Mouse (Mus musculus): ENCODE measurements around the gene Tmem189. TPM values are rescaled to one million over a fixed set of nuclear protein-coding genes. Genes with fewer than 3 reads are reported as not detected.

The Tmem189 gene
- total and polyA plus RNA-seq, 3 experiments: 21.7 to 46.5 TPM; not detected in 1

DNA sequence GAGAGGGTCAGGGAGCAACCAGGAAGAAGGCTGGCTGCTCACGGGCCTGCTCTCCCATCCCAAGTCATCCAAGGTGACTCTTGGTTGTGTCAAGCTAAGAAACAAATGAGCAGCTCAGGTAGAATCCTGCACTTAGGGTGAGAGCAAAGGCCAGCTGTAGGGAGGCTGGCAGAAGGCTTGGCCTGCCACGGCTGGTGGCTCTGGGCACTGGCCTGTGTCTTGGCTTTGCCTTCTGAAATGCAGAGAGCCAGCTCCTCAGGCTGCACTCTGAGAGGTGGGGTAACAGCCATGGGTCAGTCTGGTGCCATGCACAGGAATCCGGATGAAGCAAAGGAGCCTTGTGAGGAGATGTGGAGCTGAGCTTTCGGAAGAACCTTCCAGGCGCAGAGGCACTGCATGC is 21.2 kb downstream of the Tmem189 start:
- Histone ChIP-seq H3K79me2 (ENCODE audit: control insufficient read depth, insufficient read depth, low read length, poor library complexity) (no peaks in the 10 kb centered on the region), H3K4me1 (ENCODE audit: control insufficient read depth in 1 of 2, insufficient read depth in 2 of 2, low read length in 2 of 2) (peaks cover 0 to 3% of the 10 kb centered on the region in 2 experiments; a peak in 2 of 4 replicates), H3K27me3 (ENCODE audit: control insufficient read depth in 1 of 2, insufficient read depth in 2 of 2, low read length in 2 of 2) (peaks cover 0 to 1% of the 10 kb centered on the region in 2 experiments; a peak in 1 of 4 replicates), H3K4me3 (ENCODE audit: control insufficient read depth in 1 of 2, insufficient read depth in 1 of 2, low read depth in 2 of 2, low read length in 2 of 2) (no peak overlapping the region), H3K9me3 (replicated peaks; ENCODE audit: insufficient read depth, low read length) (no peaks in the 10 kb centered on the region), H3K27ac (ENCODE audit: control insufficient read depth, low read depth, low read length) (no peak overlapping the region), H3K9ac (ENCODE audit: control insufficient read depth, low read depth, low read length, poor library complexity, severe bottlenecking) (no peak overlapping the region), H3K36me3 (ENCODE audit: control insufficient read depth in 1 of 2, insufficient read depth in 2 of 2, low read length in 2 of 2) (no peaks in the 10 kb centered on the region; a peak in 1 of 4 replicates)
- no peak for DNase-seq (ENCODE audit: low read depth, low spot score)
- TF ChIP-seq NELFE (IDR thresholded peaks at IDR 0.05; ENCODE audit: low read depth, low read length) (no peak), E2F4 (IDR thresholded peaks at IDR 0.05; ENCODE audit: borderline replicate concordance, low read depth, low read length) (no peak), TAL1 (IDR thresholded peaks at IDR 0.05; ENCODE audit: low read length) (no peak), MXI1 (IDR thresholded peaks at IDR 0.05; ENCODE audit: low read depth, low read length) (no peak), KAT2A (conservative IDR thresholded peaks at IDR 0.05; ENCODE audit: low read depth, low read length) (no peak), MAX (IDR thresholded peaks at IDR 0.05; ENCODE audit: low read length) (no peak), TBP (IDR thresholded peaks at IDR 0.05; ENCODE audit: low read depth, low read length) (no peak), UBTF (IDR thresholded peaks at IDR 0.05; ENCODE audit: borderline replicate concordance, insufficient read depth, low read depth, low read length) (no peak), SMC3 (IDR thresholded peaks at IDR 0.05; ENCODE audit: low read depth, low read length) (no peak), CHD1 (IDR thresholded peaks at IDR 0.05; ENCODE audit: low read depth, low read length) (no peak), MYC (IDR thresholded peaks at IDR 0.05; ENCODE audit: low read depth, low read length) (no peak), CTCF (IDR thresholded peaks at IDR 0.05 in 2 of 3, conservative IDR thresholded peaks at IDR 0.05 in 1 of 3; ENCODE audit: control insufficient read depth in 1 of 3, insufficient read depth in 1 of 3, low read depth in 2 of 3, low read length in 3 of 3, poor library complexity in 1 of 3, severe bottlenecking in 1 of 3) (no peak), SIN3A (IDR thresholded peaks at IDR 0.05; ENCODE audit: low read length) (no peak), RCOR1 (IDR thresholded peaks at IDR 0.05; ENCODE audit: low read depth, low read length) (no peak), JUND (IDR thresholded peaks at IDR 0.05; ENCODE audit: low read depth, low read length) (no peak)

DNA sequence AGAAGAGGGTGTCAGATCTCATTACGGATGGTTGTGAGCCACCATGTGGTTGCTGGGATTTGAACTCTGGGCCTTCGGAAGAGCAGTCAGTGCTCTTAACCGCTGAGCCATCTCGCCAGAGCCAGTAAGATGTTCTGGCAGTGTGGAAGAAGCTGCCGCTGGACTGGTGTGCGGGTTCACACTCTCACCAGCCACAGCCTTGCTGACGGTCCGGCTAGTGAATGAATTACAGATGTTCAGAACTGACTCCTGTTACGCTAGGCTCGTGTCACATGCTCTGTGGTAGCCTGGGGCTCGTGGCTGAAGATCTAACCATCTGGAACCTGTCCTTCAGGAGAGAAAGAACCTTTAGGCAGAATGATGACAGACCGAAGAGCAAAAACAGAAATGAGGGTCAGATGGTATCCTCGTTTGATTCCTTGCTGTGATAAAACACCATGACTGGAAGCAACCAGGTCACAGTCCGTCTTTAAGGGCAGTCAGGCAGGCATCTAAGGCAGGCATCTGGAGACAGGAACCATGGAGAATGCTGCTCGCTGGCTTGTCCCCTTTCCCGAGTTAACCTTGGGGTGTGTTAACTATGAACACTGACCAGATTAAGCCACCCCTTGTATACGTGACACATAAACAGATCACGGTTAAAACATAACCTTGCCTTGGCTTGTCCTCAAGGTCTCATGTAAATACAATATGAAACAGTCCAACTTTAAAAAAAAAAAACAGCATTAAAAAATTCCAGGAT is 23.5 kb downstream of the Tmem189 start:
- H3K79me2 ChIP-seq (ENCODE audit: control insufficient read depth, insufficient read depth, low read length, poor library complexity): peaks cover 1% of the 10 kb centered on the region
- peaks cover 0 to 1% of the 10 kb centered on the region in 2 experiments; a peak in 1 of 4 replicates for H3K27me3 ChIP-seq (ENCODE audit: control insufficient read depth in 1 of 2, insufficient read depth in 2 of 2, low read length in 2 of 2)
- no peaks in the 10 kb centered on the region for H3K9me3 ChIP-seq (replicated peaks; ENCODE audit: insufficient read depth, low read length)
- TF ChIP-seq TCF12 (IDR thresholded peaks at IDR 0.05; ENCODE audit: low read depth, low read length): no peak
- no peak for TF ChIP-seq BHLHE40 (IDR thresholded peaks at IDR 0.05; ENCODE audit: borderline replicate concordance, low read depth, low read length)
- no peak for TF ChIP-seq GABPA (IDR thresholded peaks at IDR 0.05; ENCODE audit: low read depth, low read length)
- no peak for TF ChIP-seq MAZ (IDR thresholded peaks at IDR 0.05; ENCODE audit: low read depth, low read length)
- no peak for TF ChIP-seq ZC3H11A (IDR thresholded peaks at IDR 0.05; ENCODE audit: low read depth, low read length)
- no peak for TF ChIP-seq POLR2A (IDR thresholded peaks at IDR 0.05; ENCODE audit: control insufficient read depth in 1 of 2, insufficient read depth in 1 of 2, low read depth in 1 of 2, low read length in 2 of 2, poor library complexity in 1 of 2)
- TF ChIP-seq ETS1 (IDR thresholded peaks at IDR 0.05; ENCODE audit: low read depth, low read length): no peak
- TF ChIP-seq MYC (IDR thresholded peaks at IDR 0.05; ENCODE audit: low read depth, low read length): no peak
- no peak for TF ChIP-seq NELFE (IDR thresholded peaks at IDR 0.05; ENCODE audit: low read depth, low read length)
- no peak for TF ChIP-seq POLR2AphosphoS5 (IDR thresholded peaks at IDR 0.05; ENCODE audit: borderline replicate concordance, low read depth, low read length)
- TF ChIP-seq ZKSCAN1 (IDR thresholded peaks at IDR 0.05; ENCODE audit: low read depth, low read length): no peak
- TF ChIP-seq MYB (IDR thresholded peaks at IDR 0.05; ENCODE audit: low read depth, low read length): no peak
- TF ChIP-seq TBP (IDR thresholded peaks at IDR 0.05; ENCODE audit: low read depth, low read length): no peak
- TF ChIP-seq ZMIZ1 (IDR thresholded peaks at IDR 0.05; ENCODE audit: low read depth, low read length): no peak
- no peak for TF ChIP-seq MXI1 (IDR thresholded peaks at IDR 0.05; ENCODE audit: low read depth, low read length)
- TF ChIP-seq RCOR1 (IDR thresholded peaks at IDR 0.05; ENCODE audit: low read depth, low read length): no peak
- TF ChIP-seq MAX (IDR thresholded peaks at IDR 0.05; ENCODE audit: low read length): no peak
- no peak for TF ChIP-seq E2F4 (IDR thresholded peaks at IDR 0.05; ENCODE audit: borderline replicate concordance, low read depth, low read length)
- no peak for TF ChIP-seq HCFC1 (IDR thresholded peaks at IDR 0.05; ENCODE audit: low read depth, low read length)
- TF ChIP-seq NRF1 (IDR thresholded peaks at IDR 0.05; ENCODE audit: insufficient read depth, low read depth, low read length, poor library complexity, severe bottlenecking): no peak
- H3K4me3 ChIP-seq (ENCODE audit: control insufficient read depth in 1 of 2, insufficient read depth in 1 of 2, low read depth in 2 of 2, low read length in 2 of 2): no peak overlapping the region
- no peak for DNase-seq (ENCODE audit: low read depth, low spot score)
- no peaks in the 10 kb centered on the region for H3K36me3 ChIP-seq (ENCODE audit: control insufficient read depth in 1 of 2, insufficient read depth in 2 of 2, low read length in 2 of 2)
- no peak overlapping the region for H3K27ac ChIP-seq (ENCODE audit: control insufficient read depth, low read depth, low read length)
- peaks cover 0 to 6% of the 10 kb centered on the region in 2 experiments; a peak in 3 of 4 replicates for H3K4me1 ChIP-seq (ENCODE audit: control insufficient read depth in 1 of 2, insufficient read depth in 2 of 2, low read length in 2 of 2)
- H3K9ac ChIP-seq (ENCODE audit: control insufficient read depth, low read depth, low read length, poor library complexity, severe bottlenecking): no peak overlapping the region

Measured in MEL (cell line).